Mouse (Mus musculus) CD4-positive, CD25-positive, alpha-beta regulatory T cell, adult 4 months (primary cell): Measurements from ENCODE around the gene Cdk4. TPM values are rescaled to one million over a fixed set of nuclear protein-coding genes. Genes with fewer than 3 reads are reported as not detected.

ENCODE experiments used
- ATAC-seq: one replicate; pipeline ENCODE4 v1.8.0; 2017
- polyA plus RNA-seq, 2 experiments: library from polyadenylated mRNA; unstranded; fragments of 100-300 nt; shearing (Covaris generic); gene quantifications; one replicate each; pipeline ENCODE4 v1.2.1; 2017

The Cdk4 gene
- 100 to 1,000 TPM; 294 to 347 TPM for polyA plus RNA-seq

DNA sequence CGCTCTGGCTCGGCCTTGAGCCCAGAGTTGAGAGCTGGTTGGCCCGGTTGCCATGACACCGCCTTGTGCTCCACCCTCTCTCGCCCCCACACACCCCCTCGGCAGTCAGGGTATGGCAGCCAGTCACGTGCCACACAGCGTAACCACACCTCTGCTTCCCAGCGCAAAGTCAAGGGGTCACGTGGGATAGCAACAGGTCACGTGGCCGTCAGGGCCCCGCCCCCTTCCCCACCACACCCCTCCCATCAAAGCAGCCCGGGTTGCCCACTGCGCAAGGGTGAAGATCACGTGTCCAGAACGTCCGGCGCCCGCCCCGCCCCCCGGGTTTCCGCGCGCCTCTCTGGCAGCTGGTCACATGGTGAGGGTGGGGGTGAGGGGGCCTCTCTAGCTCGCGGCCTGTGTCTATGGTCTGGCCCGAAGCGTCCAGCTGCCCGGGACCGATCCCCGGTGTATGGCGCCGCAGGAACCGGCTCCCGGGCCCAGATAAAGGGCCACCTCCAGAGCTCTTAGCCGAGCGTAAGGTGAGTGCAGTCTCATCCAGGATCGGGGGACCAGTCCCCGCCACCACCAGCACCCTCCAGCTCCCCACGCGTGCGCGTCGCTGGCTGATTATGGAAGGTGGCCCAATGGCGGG is at the start of gene Cdk4:
Gene Cdk4, plus strand, starts transcription at position 296 of the 634 bp plus-strand sequence.
- peak; percentile 79 for ATAC-seq

DNA sequence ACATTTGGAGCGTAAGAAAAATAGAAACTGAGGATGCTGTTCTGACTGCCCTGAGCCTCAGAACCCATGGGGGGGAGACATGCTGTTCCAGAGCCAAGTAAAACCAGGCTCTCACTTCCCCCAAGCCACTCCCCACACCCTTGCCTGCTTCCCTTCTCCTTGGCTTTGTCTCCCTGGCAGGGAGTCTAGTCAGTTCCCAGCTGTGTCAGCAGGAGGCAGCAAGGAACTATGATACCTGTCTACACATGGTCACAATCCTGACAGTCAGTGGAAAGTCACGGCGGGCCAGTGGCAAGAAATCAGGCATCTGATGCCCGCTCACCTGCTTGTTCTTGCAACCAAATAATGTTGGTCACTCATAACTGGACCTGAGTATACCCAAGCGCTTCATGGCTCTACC is 46.8 kb upstream of the Cdk4 start:
- no peak for ATAC-seq

DNA sequence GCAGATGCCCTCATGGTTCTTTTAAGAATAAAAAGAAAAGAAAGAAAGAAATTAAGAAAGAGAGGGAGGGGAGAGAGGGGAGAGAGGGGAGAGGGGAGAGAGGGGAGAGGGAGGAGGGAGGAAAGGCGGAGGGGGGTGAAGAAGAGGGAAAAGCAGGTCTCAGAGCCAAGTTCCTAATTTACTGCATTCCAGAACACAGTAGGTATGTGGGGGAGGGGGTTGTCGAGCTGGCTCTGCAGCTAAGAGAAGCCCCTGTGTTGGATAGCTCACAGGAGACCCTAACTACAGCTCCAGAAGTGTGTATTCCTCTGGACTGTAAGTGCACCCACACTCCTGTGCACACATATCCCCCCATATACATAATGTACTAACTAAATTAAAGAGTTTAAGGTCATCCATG is 46.3 kb upstream of the Cdk4 start:
- no peak for ATAC-seq

DNA sequence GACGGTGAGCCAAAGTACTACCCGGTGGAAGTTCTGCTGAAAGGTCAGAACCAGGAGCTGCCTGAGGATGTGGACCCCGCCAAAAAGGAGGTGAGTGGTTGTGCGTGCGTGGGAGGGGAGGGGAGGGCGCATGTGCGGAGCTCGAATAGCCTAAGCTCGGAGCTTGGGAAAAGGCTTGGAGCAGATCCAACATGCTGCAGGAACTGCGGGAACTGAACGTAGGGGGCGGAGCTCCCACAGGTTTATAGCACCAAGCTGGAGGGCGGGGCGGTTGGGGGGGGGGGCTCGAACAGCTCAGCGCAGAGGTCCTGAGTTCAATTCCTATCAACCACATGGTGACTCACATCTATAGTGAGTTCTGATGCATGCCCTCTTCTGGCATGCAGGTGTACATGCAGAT is 44.9 kb upstream of the Cdk4 start:
- no peak for ATAC-seq

DNA sequence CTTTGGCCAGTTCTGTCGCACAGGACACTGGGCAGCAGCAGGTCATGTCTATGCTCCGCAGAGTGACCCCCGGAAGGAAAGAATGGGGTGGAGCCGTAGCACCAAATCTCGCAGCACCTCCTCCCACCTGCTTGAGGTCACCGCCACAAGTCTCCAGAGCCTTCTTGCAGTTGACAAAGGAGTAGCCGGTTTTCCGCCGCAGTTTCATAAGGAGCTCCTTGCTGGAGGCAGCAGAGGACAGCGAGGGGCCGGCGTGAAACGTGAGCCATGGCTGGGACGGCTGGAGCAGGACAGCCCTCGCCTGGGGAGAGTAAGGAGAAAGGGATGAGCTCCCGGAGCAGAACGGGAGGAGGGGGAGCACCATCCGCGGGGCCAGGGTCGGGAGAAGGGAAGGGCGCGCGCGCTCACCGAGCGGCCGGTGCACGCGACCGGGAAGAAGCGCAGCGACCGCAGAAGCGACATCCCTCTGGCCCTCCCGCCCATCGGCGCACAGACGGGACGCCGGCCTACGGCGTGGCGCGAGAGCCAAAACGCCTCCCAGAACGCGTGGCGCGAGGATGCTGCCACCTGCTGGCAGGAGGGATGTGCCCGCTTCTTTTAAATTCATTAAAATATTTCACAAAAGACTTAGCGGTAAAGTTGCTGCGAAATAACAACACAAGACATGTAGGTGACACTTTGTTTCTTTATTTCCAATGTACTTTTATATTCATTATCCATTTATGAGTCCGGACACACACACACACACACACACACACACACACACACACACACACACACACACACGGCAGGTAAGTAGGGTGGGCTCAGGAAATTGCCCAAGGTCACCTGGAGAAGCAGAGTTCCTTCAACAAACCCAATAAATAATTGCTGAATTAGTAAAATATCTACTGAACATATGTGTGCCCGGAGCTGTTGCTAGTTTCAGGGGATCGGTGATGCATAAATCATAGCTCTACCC is 32.7 kb upstream of the Cdk4 start, which contains the start of gene Tsfm:
Gene Tsfm, minus strand, starts transcription at position 505 of the 961 bp plus-strand sequence.
- peak; percentile 85 for ATAC-seq

DNA sequence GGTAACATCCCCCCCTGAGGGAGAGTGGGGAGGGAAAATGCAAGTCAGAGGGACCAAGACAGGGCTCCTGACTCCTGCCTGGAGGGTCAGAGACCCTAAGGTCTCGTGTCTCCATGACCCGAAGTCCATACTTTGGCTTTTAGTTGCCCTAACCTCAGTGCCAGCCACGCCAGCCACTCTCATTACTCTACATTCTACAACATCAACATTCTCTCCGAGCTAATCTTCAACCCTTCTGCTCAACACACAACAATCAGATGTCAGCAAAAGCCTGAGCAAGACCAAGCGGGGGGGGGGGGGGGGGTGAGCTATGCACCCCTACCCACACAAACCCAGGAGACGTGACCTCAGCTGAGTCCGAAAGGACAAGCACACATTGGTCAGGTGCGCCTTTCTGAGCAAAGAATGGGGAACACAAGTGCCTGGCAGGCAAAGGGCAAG is 30.0 kb upstream of the Cdk4 start:
- ATAC-seq = no peak

GRCm38 (mm10) chr10:127036273-127036672 is 27.1 kb upstream of the Cdk4 start:
- ATAC-seq = no peak

DNA sequence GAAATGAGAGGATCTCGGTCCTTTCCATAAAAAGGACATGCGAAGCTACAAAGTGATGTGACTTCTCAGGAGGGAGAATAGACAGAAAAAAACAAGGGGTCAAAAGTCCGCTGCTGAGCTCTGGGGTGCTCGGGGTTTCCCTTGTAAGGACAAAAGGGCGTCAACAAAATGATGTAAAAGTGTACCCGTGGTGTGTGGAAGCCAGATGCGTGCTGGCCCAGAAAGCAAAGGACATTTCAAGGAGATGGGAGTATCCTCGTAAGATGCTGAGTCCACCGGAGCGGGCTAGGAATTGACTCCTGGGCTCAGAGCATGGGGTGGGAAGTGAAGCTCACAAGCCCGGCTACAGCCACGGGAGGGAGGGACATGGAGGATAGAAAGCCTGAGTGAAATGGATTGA is 25.7 kb upstream of the Cdk4 start:
- ATAC-seq = no peak

- ATAC-seq = no peak
Measured at GRCm38 (mm10) chr10:127040569-127041214, 22.6 kb upstream of the Cdk4 start.

- peak; percentile 70 for ATAC-seq
Measured at GRCm38 (mm10) chr10:127041274-127041766, 22.0 kb upstream of the Cdk4 start, which contains the start of the genes Mettl1 and Eef1akmt3. Mettl1 (plus strand) TSS chr10:127041414. Eef1akmt3 (minus strand) TSS chr10:127041513.

- ATAC-seq = peak; percentile 87
Measured at GRCm38 (mm10) chr10:127041774-127042338, 21.5 kb upstream of the Cdk4 start.

DNA sequence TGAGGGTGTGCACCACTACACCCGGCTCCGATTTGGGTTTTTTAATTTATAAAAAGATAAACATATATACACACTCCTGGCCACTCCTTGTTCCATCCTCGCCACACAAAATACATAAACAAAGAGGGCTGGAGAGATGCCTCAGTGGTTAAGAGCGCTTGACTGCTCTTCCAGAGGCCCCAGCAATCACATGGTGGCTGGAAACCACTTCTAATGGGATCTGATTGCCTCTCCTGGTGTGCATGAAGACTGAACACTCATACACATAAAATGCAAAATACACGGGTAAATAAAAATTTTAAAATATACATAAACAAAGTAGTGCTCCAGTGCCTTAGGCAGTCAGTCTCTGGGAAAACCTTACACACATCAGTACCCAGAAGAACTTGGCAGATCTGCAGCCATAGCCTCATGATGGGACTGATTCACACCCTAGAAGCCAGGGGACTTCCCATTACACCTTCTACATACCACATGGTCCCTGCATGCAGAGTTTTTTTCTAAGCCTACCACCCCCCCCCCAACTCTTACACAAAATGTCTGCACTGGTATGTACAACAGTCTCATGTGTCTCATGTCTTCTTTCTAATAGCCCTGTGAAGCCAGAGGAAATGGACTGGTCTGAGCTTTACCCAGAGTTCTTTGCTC is 20.7 kb upstream of the Cdk4 start:
- ATAC-seq = no peak

DNA sequence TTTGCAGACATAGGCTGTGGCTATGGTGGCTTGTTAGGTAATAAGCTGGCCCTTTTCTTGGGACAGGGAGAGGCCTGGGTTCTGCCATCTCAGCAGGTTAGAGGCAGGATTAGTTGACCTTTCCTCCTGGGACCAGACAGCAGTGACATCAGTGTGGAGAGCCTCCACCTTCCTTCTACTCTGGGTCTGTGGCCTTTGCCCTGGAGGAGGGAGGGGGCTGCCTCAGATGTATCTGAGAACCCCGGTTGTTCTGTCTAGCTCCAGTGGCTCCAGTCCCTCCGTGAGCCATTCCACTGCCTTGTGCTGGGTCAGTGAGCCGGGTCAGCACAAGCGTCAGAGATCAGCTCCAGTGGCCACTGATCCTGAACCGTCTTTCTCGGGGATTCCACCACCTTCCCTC is 20.1 kb upstream of the Cdk4 start:
- no peak for ATAC-seq

- ATAC-seq = no peak
Measured at GRCm38 (mm10) chr10:127047954-127048353, 15.4 kb upstream of the Cdk4 start, which contains the start of gene Cyp27b1. Cyp27b1 (plus strand) TSS chr10:127048250.

DNA sequence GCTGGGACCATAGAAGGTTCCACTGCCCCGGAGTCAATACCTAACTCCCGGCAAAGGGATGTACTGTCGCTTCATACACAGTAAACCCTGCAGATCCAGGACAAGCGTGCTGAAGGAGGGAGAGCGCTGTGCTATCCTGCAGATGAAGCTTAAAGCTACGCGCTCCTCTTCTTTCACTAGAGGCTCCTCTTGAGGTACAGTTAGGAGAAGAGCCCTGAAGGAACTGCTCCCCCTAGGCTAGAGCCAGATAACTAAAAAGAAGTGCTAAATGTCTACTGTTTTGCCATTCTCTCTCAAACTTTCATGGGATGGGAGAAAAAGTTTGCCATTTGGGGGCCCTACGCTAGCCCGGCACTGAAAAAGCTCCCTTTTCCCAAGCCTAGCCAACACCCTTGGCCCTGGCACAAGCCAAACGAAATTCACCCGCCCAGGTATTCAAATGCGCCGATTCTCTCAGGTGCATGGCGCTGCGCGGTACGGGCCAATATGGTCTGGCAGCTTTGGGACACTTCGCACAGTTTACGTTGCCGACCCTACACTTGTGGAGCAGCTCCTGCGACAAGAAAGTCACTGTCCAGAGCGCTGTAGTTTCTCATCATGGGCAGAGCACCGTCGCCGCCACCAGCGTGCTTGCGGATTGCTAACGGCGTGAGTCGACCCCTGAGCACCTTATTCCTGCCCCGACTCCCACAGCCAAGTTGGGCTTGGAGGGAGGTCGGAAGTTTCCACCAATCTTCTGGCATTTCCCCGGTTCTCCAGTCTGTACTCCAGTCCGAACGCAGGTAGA is 14.5 kb upstream of the Cdk4 start:
- ATAC-seq = no peak

- peak; percentile 71 for ATAC-seq
Measured at GRCm38 (mm10) chr10:127049395-127050118, 13.8 kb upstream of the Cdk4 start.

- ATAC-seq = peak; percentile 34
Measured at GRCm38 (mm10) chr10:127050119-127050474, 13.2 kb upstream of the Cdk4 start.

DNA sequence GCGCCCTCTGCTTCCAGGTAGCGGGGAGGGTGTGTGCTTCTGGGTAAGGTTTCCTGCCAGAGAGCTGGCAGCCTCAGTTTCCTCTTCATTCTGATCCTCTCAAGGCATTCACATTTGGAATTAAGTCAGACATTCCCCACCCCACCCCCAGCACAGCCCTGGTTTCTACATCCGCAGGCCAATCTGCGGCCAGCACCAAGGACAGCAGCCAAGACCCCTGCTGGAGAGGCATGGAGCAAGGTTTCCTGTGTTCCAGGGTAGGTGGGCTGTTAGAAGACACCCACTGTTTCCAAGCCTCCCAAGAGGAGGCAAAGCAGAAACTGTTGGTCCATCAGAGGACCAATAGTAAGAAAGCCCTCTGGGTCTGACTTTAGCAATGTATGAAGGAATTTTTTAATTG is 8.7 kb upstream of the Cdk4 start:
- ATAC-seq = no peak

DNA sequence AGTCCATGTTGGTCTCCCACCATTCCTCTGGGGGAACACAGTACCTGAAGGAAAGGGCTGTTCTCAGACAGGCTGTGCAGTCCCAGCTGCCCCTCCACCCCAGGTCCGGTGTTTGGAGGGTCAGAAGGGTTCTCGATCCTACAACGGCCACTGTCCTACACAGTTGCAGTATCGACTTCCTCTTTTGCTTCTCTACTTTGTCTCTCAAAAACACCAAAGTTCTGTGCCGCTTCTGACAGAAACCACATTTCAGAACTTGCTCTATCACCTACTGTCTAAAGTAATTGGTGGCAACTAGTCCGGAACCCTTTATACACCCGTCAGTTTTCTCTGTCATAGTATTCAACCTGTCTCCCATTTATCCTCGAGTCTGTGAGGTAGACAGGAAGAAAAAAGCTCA is 7.9 kb upstream of the Cdk4 start:
- ATAC-seq = no peak

DNA sequence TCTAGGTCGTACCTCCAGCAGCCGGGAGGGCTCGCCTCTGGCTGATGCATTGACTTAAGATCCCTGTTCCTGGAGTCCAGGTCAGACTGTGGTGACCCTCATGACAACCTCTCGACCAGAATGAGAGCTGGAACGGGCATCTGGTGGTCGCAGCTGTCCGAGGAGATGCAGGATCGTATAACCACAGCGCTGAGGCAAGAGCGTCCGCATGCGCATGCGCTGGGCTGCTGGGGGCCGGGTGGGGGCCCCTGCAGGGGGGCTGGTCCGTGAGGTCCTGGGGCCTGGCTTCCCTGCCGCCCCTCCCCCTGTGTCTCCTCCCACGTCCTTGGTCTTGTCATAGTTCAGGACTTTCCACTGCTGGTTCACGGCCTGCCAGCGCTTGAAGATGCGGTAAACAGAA is 6.8 kb upstream of the Cdk4 start:
- ATAC-seq = no peak
